ENCODE assay signal across 8 mouse cellular contexts in the genomic region with DNA sequence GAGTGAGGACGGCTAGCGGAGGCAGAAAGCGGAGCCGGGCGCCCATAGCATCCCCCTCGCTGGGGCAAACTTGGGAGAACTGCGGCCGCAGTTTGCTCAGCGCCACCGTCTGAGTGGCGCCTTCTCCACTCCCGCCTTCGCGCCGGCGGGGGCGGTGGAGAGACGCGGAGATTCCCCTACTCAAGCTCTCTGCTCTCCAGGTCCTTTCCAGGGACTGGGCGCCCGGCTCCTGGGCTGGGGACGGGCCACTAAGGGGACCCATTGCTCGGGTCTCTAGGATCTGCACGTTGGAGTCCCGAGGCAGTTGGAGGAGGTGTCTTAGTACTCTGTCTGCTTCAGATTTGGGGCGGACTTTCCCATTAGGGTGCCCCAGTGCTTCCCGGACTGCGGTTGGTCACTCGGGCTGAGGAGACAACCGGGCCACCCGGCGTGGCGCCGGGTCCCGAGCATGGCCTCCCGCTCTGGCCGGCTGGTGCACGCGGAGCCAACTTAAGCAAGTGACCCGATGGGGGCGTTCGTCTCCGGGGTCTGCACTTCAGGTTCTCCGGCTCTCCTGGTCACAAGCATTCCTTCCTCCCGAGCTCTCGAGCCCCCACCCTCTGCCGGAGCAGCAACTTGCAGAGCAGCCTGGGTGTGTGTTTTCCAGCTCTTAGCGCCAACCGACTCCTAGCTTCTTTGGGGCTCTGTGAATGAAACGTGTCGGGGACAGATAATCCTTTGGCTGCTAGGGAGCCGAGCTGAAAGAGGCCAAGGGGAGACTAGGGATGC. TPM values are rescaled to one million over a fixed set of nuclear protein-coding genes. Genes with fewer than 3 reads are reported as not detected.
DNase-seq lines count a peak whose midpoint lies in the region; ATAC-seq and TF ChIP-seq lines count a peak whose summit lies in the region.

No protein-coding gene starts in this region.

- peak; percentile 62 for ATAC-seq in cerebellum, adult (ENCODE audit: insufficient number of reproducible peaks, low FRiP score, low TSS enrichment)
- peak; percentile 80 for ATAC-seq in forebrain, embryonic 14.5 days
- ATAC-seq in heart, embryonic 16.5 days (replicated peaks; ENCODE audit: extremely low read depth, insufficient read depth, low FRiP score), result peak; percentile 77
- peak; percentile 49 for ATAC-seq in liver, embryonic 15.5 days (ENCODE audit: insufficient read depth)
- peak; percentile 88 for ATAC-seq in neural tube, embryonic 13.5 days (ENCODE audit: low read depth)

- H3K36me3 ChIP-seq in E14TG2a.4 (ENCODE audit: insufficient read depth, low read length), result no peaks in the 10 kb centered on the region
- H3K36me3 ChIP-seq in forebrain, embryonic 14.5 days (ENCODE audit: control insufficient read depth, insufficient read depth, low read length), result no peaks in the 10 kb centered on the region
- H3K36me3 ChIP-seq in heart, embryonic 16.5 days (ENCODE audit: control insufficient read depth, insufficient read depth), result no peaks in the 10 kb centered on the region
- H3K36me3 ChIP-seq in liver, embryonic 15.5 days (replicated peaks), result no peaks in the 10 kb centered on the region
- H3K36me3 ChIP-seq in neural tube, embryonic 13.5 days, result no peaks in the 10 kb centered on the region

- peak overlapping the region; percentile 84 for H3K9ac ChIP-seq in forebrain, embryonic 14.5 days (ENCODE audit: low read length)
- peak overlapping the region; percentile 80 for H3K9ac ChIP-seq in heart, embryonic 16.5 days (ENCODE audit: low read length)
- peak overlapping the region; percentile 11; the same call in 1 of the 2 replicates for H3K9ac ChIP-seq in liver, embryonic 15.5 days
- H3K9ac ChIP-seq in neural tube, embryonic 13.5 days, result peak overlapping the region; percentile 89

- peak; percentile 92 for DNase-seq in forebrain, embryonic 14.5 days (ENCODE audit: low spot score)
- DNase-seq in kidney, postnatal 36 days, result peak; percentile 51 to 64
- DNase-seq in urinary bladder, postnatal 25 days (ENCODE audit: low spot score), result peak; percentile 51

- TF ChIP-seq CTCF in E14TG2a.4 (conservative IDR thresholded peaks at IDR 0.05; ENCODE audit: low read length), result no peak

- H3K27ac ChIP-seq in forebrain, embryonic 14.5 days (ENCODE audit: low read depth, low read length), result peak overlapping the region; percentile 93
- peak overlapping the region; percentile 80 for H3K27ac ChIP-seq in heart, embryonic 16.5 days (ENCODE audit: low read length)
- peak overlapping the region; percentile 19; the same call in 1 of the 2 replicates for H3K27ac ChIP-seq in liver, embryonic 15.5 days (replicated peaks)
- peak overlapping the region; percentile 92 for H3K27ac ChIP-seq in neural tube, embryonic 13.5 days (replicated peaks)

- H3K27me3 ChIP-seq in E14TG2a.4 (ENCODE audit: insufficient read depth, low read length), result peaks cover 47% of the 10 kb centered on the region
- H3K27me3 ChIP-seq in forebrain, embryonic 14.5 days (replicated peaks; ENCODE audit: control insufficient read depth, insufficient read depth, low read length), result no peaks in the 10 kb centered on the region
- H3K27me3 ChIP-seq in heart, embryonic 16.5 days (ENCODE audit: control insufficient read depth, insufficient read depth, low read length), result peaks cover 3% of the 10 kb centered on the region
- peaks cover 42% of the 10 kb centered on the region for H3K27me3 ChIP-seq in liver, embryonic 15.5 days
- H3K27me3 ChIP-seq in neural tube, embryonic 13.5 days, result peaks cover 3% of the 10 kb centered on the region; the same call in 1 of the 2 replicates

- H3K9me3 ChIP-seq in E14TG2a.4 (ENCODE audit: low read length), result peaks cover 5% of the 10 kb centered on the region
- H3K9me3 ChIP-seq in forebrain, embryonic 14.5 days (replicated peaks; ENCODE audit: control insufficient read depth, low read length), result no peaks in the 10 kb centered on the region
- no peaks in the 10 kb centered on the region for H3K9me3 ChIP-seq in heart, embryonic 16.5 days (replicated peaks; ENCODE audit: control insufficient read depth, low read length)
- no peaks in the 10 kb centered on the region for H3K9me3 ChIP-seq in liver, embryonic 15.5 days (replicated peaks)
- no peaks in the 10 kb centered on the region for H3K9me3 ChIP-seq in neural tube, embryonic 13.5 days

- H3K4me2 ChIP-seq in forebrain, embryonic 14.5 days (ENCODE audit: low read length), result peak overlapping the region; percentile 87
- peak overlapping the region; percentile 100 for H3K4me2 ChIP-seq in heart, embryonic 16.5 days (ENCODE audit: low read depth, low read length)
- peak overlapping the region; percentile 61 for H3K4me2 ChIP-seq in liver, embryonic 15.5 days
- H3K4me2 ChIP-seq in neural tube, embryonic 13.5 days, result peak overlapping the region; percentile 96

- H3K4me1 ChIP-seq in E14TG2a.4 (replicated peaks; ENCODE audit: low read depth, low read length), result peaks cover 14% of the 10 kb centered on the region
- H3K4me1 ChIP-seq in forebrain, embryonic 14.5 days (ENCODE audit: control insufficient read depth, insufficient read depth, low read length), result peaks cover 19% of the 10 kb centered on the region
- peaks cover 6% of the 10 kb centered on the region; the same call in 1 of the 2 replicates for H3K4me1 ChIP-seq in heart, embryonic 16.5 days (ENCODE audit: control insufficient read depth, insufficient read depth, low read length)
- H3K4me1 ChIP-seq in liver, embryonic 15.5 days (replicated peaks), result no peaks in the 10 kb centered on the region
- peaks cover 28% of the 10 kb centered on the region for H3K4me1 ChIP-seq in neural tube, embryonic 13.5 days (replicated peaks)

- 0% methylated on average over 51 of the region's 52 CpGs for WGBS in forebrain, embryonic 14.5 days
- WGBS in heart, embryonic 16.5 days, result under 1% methylated on average over 52 of the region's 52 CpGs
- WGBS in liver, embryonic 15.5 days (ENCODE audit: insufficient replicate concordance), result under 1% methylated on average over 52 of the region's 52 CpGs
- under 1% methylated on average over 52 of the region's 52 CpGs for WGBS in neural tube, embryonic 13.5 days

- peak overlapping the region; percentile 85 for H3K4me3 ChIP-seq in E14TG2a.4 (replicated peaks; ENCODE audit: low read length)
- peak overlapping the region; percentile 78 for H3K4me3 ChIP-seq in forebrain, embryonic 14.5 days (ENCODE audit: low read depth, low read length)
- peak overlapping the region; percentile 78 for H3K4me3 ChIP-seq in heart, embryonic 16.5 days (ENCODE audit: low read length)
- peak overlapping the region; percentile 55 for H3K4me3 ChIP-seq in liver, embryonic 15.5 days (replicated peaks)
- H3K4me3 ChIP-seq in neural tube, embryonic 13.5 days, result peak overlapping the region; percentile 89

RNA-seq across cellular contexts. Expression of a gene that starts 1.5 kb away (rescaled TPM):
- 9.0 and 12.1 TPM in 2 replicates for polyA plus RNA-seq in forebrain, embryonic 14.5 days (2014; fragmentation: Nextera tagmentation; extraction: Ambion mirVana)
- polyA plus RNA-seq in heart, embryonic 16.5 days (2015; fragmentation: Nextera tagmentation; extraction: Ambion mirVana), result 15.8 and 19.4 TPM in 2 replicates
- 3.4 and 4.5 TPM in 2 replicates for polyA plus RNA-seq in liver, embryonic 15.5 days (2015; fragmentation: Nextera tagmentation; extraction: Ambion mirVana)
- polyA plus RNA-seq in neural tube, embryonic 13.5 days (2015; fragmentation: Nextera tagmentation; extraction: Ambion mirVana), result 20.1 and 22.1 TPM in 2 replicates

Comparison
In these comparisons a context has a peak if more than half of its experiments do, and no peak if none do; other contexts are left out.
1. Peak in every context shown above with its lines: DNase-seq, ATAC-seq, H3K4me3 ChIP-seq and H3K27ac ChIP-seq.
2. H3K27ac ChIP-seq: peak in every context shown above with its lines; median percentile 93 in forebrain, embryonic 14.5 days; 92 in neural tube, embryonic 13.5 days; 80 in heart, embryonic 16.5 days; 19 in liver, embryonic 15.5 days.
3. H3K9ac ChIP-seq: peak in every context shown above with its lines; median percentile 89 in neural tube, embryonic 13.5 days; 84 in forebrain, embryonic 14.5 days; 80 in heart, embryonic 16.5 days; 11 in liver, embryonic 15.5 days.